Mouse (Mus musculus): ENCODE data around the gene H2-T3.

DNA sequence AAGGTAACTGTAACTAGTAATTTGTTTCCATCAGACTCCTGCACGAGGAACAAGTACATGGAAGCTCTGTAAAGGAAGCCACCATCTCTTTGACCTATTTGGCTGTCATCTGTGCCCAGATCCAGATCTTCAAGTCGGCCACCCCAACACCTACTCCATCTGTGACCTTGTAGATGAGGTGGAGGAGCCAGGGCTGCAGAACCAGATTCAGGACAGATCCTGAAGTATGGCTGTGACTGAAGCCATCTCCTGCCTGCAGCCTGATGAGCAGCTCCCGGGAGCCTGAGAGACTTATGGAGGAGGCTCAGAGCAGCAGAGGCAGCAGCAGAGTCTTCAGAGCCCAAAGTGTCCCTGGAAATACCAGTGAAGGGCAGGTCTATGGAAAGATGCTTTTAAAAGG, 34.4 kb upstream of the H2-T3 start:
- TF ChIP-seq GATA1 (IDR thresholded peaks at IDR 0.05; ENCODE audit: low read length), result no peak
- TF ChIP-seq TAL1 (IDR thresholded peaks at IDR 0.05; ENCODE audit: low read length), result no peak
